Mouse (Mus musculus): ENCODE results near the gene Zdhhc5.
"Not testable (repeated sequence)": the region's sequence is repeated elsewhere in the genome, so short reads cannot be mapped to it uniquely, and the experiment has no call there.

The Zdhhc5 gene

GRCm38 (mm10) chr2:84695007-84695695 is 19.8 kb downstream of the Zdhhc5 start:
- DNase-seq (ENCODE audit: low read depth, low spot score) = no peak

DNA sequence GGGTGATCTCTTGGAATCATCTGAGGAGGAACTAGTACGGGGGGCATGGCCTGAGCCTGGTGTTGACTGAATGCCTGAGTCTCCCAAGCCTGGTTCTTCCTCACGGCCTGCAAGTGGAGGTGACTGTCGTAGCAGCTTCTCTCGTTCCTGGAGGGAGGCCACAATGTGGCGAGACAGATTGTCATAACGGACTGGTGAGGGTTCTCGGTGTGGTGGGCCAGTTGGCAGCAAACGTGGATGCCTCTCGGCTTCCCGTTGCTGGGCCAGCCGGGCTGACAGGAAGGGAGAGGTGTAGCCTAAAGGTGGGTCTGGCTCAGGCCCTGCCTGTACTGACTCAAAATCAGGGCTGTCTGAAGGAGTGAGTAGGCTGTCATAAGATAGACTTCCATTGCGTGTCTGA is 24.9 kb downstream of the Zdhhc5 start:
- DNase-seq (ENCODE audit: low read depth, low spot score) = no peak

GRCm38 (mm10) chr2:84688080-84688844 is 26.7 kb downstream of the Zdhhc5 start:
- DNase-seq (ENCODE audit: low read depth, low spot score) = no peak

DNA sequence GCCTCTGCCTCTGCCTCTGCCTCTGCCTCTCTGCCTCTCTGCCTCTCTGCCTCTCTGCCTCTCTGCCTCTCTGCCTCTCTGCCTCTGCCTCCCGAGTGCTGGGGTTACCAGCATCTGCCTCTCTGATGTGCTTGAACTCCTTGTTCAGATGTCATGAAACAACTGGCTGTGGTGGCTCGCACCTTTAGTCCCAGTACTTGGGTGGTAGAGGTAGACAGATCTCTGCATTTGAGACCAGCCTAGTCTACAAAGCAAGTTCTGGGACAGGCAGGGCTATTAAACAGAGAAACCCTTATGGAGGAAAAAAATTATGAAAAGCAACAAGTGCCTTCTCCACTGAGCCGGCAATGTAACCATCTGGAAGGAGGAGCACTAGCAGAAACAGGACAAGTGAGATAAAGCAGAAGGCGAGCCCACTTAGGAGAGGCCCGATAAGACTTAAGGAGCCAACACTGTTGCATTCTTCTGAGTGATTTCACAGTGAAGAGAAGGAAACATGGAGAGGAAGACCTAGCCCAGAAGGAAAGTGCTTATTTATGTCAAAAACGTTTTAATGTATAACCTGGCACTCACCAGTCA is 32.3 kb downstream of the Zdhhc5 start:
- DNase-seq (ENCODE audit: low read depth, low spot score) = no peak

GRCm38 (mm10) chr2:84679016-84679415 is 36.0 kb downstream of the Zdhhc5 start, which contains the start of gene Tmx2:
TSS of gene Tmx2 (minus strand) at chr2:84679140.
- DNase-seq (ENCODE audit: low read depth, low spot score) = no peak

- peak; percentile 99 for DNase-seq (ENCODE audit: low read depth, low spot score)
Measured at GRCm38 (mm10) chr2:84677968-84678880, 36.8 kb downstream of the Zdhhc5 start, which contains the start of the genes Gm28635 and Med19. TSS of gene Gm28635 (minus strand) at chr2:84678041. TSS of gene Med19 (plus strand) at chr2:84678402.

DNA sequence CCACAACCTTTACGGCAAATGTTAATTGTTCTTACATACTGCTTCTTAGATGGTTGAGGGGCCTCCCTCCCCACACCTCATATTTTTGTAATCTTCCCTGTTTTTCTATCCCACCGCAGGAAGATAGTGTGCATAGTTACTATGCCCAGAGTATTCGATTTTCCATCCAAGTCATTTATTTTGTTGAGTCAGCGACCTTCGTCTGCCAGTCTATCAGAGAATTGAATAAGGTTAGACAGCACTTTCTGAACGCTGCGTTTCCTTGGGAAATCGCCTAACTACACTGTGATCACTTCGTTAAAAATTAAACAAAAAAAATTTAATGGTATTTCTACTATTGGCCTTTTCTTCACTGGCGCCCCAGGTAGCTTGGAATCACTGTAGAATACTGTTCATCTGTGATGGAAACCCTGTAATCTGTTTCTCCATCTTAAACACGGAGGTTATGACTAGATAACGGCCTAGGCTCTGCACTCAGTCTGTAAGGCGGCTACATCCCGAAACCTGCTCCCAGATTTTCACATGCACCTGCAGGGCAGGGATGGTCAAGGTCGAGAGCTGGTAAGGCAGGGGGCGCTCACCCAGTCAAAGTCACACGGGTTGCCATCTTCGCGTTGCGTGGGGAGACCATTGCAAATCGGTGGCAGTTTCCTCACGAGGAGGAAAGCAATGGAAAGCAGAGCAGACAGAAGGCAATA is 37.6 kb downstream of the Zdhhc5 start:
- DNase-seq (ENCODE audit: low read depth, low spot score) = peak; percentile 32

DNA sequence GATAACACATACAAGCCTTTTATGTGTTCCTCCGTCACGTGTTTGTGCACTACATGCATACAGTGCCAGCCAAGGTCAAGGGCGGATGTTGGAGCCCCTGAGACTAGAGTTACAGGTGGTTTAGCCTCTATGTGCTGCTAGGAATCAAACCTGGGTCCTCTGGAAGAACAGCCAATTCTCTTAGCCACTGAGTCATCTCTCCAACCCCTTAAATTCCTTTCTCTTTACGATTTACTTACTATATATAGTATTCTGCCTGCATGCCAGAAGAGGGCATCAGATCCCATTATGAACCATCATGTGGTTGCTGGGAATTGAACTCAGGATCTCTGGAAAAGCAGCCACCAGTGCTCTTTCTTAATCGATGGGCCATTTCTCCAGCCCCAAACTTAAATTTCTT is 43.4 kb downstream of the Zdhhc5 start:
- not testable (repeated sequence) for DNase-seq (ENCODE audit: low read depth, low spot score)

DNA sequence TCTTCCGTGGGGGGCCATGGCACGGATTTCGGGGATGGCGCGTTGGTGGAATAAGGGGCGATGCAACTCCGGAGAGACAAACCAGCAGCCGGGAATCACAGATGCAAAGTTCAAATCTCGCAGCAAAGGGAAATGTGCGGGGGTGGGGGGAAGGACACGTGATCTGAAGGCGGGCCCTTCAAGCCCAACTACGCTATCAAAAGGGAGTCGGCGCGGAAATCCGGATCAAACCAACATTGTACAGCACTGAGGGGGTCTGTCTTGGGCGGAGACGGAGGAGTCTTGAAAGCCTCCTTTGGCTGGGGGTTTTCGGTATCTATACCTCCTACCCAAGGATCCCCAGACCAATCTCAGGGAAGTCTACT is 44.4 kb downstream of the Zdhhc5 start, which contains the start of gene Selenoh:
Selenoh (minus strand) TSS at position 202 of the 365 bp plus-strand sequence.
- peak; percentile 95 for DNase-seq (ENCODE audit: low read depth, low spot score)

GRCm38 (mm10) chr2:84669828-84670568 is 45.0 kb downstream of the Zdhhc5 start:
- DNase-seq (ENCODE audit: low read depth, low spot score) = no peak

DNA sequence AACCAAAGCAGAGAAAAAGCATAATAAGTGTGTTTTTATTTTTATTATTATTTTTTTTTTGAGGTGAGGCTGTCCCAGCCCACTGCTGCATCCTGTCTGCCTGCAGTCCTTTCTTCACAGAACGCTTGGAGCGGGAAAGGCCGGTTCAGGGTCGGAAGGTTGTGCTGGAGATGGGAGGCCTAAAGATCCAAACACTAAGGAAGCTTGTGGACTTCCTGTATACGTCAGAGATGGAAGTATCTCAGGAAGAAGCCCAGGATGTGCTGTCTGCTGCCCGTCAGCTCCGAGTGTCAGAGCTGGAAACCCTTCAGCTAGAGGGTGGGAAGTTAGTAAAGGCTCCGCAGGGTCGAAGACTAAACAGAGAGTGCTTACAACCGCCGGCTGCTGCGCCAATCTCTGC is 48.9 kb downstream of the Zdhhc5 start:
- DNase-seq (ENCODE audit: low read depth, low spot score) = no peak

GRCm38 (mm10) chr2:84662866-84663265 is 52.1 kb downstream of the Zdhhc5 start:
- peak; percentile 40 for DNase-seq (ENCODE audit: low read depth, low spot score)

- no peak for DNase-seq (ENCODE audit: low read depth, low spot score)
Measured at GRCm38 (mm10) chr2:84660253-84660652, 54.7 kb downstream of the Zdhhc5 start.

GRCm38 (mm10) chr2:84658806-84659205 is 56.2 kb downstream of the Zdhhc5 start, which contains the start of gene Btbd18:
TSS of gene Btbd18 (plus strand) at chr2:84659079.
- no peak for DNase-seq (ENCODE audit: low read depth, low spot score)

DNA sequence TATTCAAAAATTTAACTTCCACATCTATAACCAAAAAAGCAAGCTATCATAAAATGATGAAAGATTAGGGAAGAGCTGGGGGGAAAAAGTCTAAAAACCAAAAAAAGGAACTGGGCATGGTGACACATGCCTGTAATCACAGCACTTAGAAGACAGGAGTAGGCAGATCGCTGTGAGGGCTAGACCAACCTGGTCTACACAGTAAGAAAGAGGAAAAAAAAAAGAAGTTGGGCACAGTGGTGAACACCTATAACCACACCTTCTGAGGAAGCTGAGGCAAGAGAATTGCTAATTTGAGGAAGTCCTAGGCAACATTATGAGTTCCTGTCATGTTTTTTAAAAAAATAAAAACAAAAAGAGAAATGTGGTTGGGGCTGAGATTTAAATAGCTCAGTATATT is 59.1 kb downstream of the Zdhhc5 start:
- no peak for DNase-seq (ENCODE audit: low read depth, low spot score)

DNA sequence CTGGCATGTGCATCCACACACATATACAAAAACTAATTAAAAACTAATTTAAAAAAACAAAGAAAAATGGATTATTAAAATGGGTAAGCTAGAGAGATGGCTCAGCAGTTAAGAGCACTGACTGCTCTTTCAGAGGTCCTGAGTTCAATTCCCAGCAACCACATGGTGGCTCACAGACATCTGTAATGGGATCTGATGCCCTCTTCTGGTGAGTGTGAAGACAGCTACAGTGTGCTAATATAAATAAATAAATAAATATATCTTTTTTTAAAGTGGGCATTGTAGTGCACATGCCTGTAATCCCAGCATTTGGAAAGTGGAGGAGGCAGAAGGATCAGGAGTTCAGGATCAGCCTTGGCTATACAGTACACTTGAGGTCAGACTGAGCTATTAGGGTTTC is 61.6 kb downstream of the Zdhhc5 start:
- no peak for DNase-seq (ENCODE audit: low read depth, low spot score)

- peak; percentile 93 for DNase-seq (ENCODE audit: low read depth, low spot score)
Measured at GRCm38 (mm10) chr2:84650464-84651195, 64.3 kb downstream of the Zdhhc5 start, which contains the start of gene Ctnnd1. TSS of gene Ctnnd1 (minus strand) at chr2:84650765.

DNA sequence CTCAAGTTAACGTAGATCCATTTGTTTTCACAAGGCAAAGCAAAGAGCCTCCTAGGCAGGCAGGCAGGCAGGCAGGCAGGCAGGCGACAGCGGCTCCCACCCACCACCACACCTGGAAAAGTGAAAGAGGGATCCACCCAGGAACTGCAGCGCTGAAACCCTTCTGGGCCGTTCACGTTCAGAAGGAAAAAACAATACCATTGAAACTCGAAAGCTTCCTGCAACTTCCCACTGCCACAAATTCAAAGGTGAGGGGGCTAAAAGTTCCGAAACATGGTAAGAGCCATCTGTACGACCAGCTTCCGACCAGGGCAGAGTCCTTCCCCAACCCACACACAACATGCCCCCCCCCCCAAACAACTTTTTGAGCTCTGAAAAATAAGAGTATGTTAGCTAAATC is 65.3 kb downstream of the Zdhhc5 start:
- no peak for DNase-seq (ENCODE audit: low read depth, low spot score)

GRCm38 (mm10) chr2:84648369-84648768 is 66.6 kb downstream of the Zdhhc5 start:
- DNase-seq (ENCODE audit: low read depth, low spot score) = no peak

Data from forelimb bud, embryonic 11.5 days (tissue).